Mouse (Mus musculus) naive thymus-derived CD4-positive, alpha-beta T cell, adult 2 months (primary cell): ENCODE measurements at regions not wholly inside any gene's neighbourhood (a gene's known extent, or its start where the extent isn't known, plus 50 kb on each side); places are given as distances from the start of the nearest gene placed in this dataset.

Experiments
- DNase-seq: peaks from one replicate; pipeline ENCODE4 v3.0.0-alpha.2; 2011; ENCODE audit warnings: low read depth

- no peak for DNase-seq
These were observed 90.7 kb downstream of the Banf2 start for GRCm38 (mm10) chr2:144123395-144124034.

GRCm38 (mm10) chr2:144127082-144128037, 94.5 kb downstream of the Banf2 start:
- DNase-seq, result no peak

- DNase-seq, result no peak
These were observed 95.2 kb downstream of the Banf2 start for GRCm38 (mm10) chr2:144128038-144128402.

GRCm38 (mm10) chr2:144128527-144128926, 95.7 kb downstream of the Banf2 start:
- DNase-seq, result no peak

- no peak for DNase-seq
These were observed 101.1 kb downstream of the Banf2 start for GRCm38 (mm10) chr2:144133806-144134574.

GRCm38 (mm10) chr2:144134575-144134958, 101.7 kb downstream of the Banf2 start:
- no peak for DNase-seq

- no peak for DNase-seq
These were observed 102.7 kb downstream of the Banf2 start for GRCm38 (mm10) chr2:144135586-144135985.

- no peak for DNase-seq
These were observed 110.9 kb downstream of the Banf2 start for GRCm38 (mm10) chr2:144143620-144144384.

- no peak for DNase-seq
These were observed 111.8 kb downstream of the Banf2 start for GRCm38 (mm10) chr2:144144486-144145136.

- DNase-seq, result no peak
These were observed 113.8 kb upstream of the Mgme1 start for GRCm38 (mm10) chr2:144156456-144157211.

- DNase-seq, result no peak
These were observed 113.1 kb upstream of the Mgme1 start for GRCm38 (mm10) chr2:144157343-144157742.

GRCm38 (mm10) chr2:144158256-144158655, 112.2 kb upstream of the Mgme1 start:
- DNase-seq, result no peak

GRCm38 (mm10) chr2:144159854-144160331, 110.6 kb upstream of the Mgme1 start:
- no peak for DNase-seq

GRCm38 (mm10) chr2:144160434-144160833, 110.0 kb upstream of the Mgme1 start:
- no peak for DNase-seq

GRCm38 (mm10) chr2:144161852-144162251, 108.6 kb upstream of the Mgme1 start:
- DNase-seq, result no peak

GRCm38 (mm10) chr2:144164102-144164501, 106.4 kb upstream of the Mgme1 start:
- DNase-seq, result no peak

GRCm38 (mm10) chr2:144164986-144165821, 105.3 kb upstream of the Mgme1 start:
- peak; percentile 66 for DNase-seq

- DNase-seq, result no peak
These were observed 104.2 kb upstream of the Mgme1 start for GRCm38 (mm10) chr2:144166102-144166750.
